Mouse (Mus musculus): ENCODE results near the gene Tssc4.

DNA sequence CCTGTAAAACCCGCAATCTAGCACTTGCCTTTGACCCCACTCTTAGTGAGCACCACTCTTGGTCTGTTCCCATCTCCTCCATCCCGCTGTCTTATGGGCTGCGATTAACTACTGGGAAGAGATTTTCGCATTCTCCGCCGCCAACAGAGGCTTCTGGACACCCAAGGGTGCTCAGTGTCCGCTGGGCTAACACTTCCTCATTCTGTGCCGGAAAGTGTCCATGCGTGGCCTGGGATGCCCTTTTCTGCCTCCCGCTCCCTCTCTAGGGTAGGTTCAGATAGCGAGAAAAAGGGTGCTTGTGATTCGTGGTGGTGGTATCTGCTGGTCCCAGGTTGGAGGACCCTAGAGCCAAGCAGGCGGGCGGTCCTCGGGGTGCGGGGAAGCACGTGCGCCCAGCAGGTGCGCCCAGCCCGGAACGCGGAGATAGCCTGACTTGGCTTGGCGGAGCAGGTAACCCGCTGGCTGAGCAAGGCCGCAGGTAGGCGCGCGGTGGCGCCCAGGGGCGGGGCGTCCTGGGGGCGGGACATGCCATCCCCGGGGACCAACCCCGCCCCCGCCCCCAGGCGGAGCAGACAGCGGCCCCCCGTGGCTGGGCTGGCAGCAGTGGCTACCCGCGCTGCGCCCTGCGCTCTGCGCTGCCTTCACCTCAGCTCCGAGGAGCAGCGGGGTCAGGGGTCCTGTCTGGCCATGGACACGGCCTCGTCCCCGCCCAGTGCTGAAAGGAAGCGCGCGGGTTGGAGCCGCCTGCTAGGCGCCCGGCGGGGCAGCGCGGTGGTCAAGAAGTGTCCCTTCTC is 37.8 kb downstream of the Tssc4 start:
- TF ChIP-seq CTCF (IDR thresholded peaks at IDR 0.05; ENCODE audit: insufficient read depth, low read length) (no peak), POLR2A (IDR thresholded peaks at IDR 0.05; ENCODE audit: borderline replicate concordance, extremely low read depth, low read depth, low read length) (peak; percentile 39; the same call in 1 of the 2 replicates)
